Mouse (Mus musculus): ENCODE measurements around the gene Cep131.

The Cep131 gene

GRCm38 (mm10) chr11:120092817-120093591 is 6.4 kb upstream of the Cep131 start:
- DNase-seq, result no peak

DNA sequence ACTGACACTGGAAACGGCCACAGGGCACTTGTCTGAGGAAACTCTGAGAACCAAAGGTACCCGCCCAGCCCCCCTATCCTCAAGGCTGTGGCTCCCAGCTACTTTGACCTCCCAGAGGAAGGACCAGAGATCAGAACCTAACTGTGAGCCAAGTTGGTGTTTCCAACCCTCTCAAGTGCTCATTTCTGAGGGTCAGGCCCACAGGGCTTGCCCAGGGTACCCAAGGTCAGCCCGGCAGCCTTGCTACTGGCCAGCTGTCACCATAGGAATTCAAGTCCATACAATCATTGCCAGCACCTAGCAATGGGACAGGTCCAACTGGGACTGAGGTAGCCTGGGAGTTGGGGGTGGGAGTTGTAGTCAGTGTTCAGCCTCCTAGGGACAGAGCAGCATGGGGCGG is 4.0 kb upstream of the Cep131 start:
- no peak for DNase-seq

DNA sequence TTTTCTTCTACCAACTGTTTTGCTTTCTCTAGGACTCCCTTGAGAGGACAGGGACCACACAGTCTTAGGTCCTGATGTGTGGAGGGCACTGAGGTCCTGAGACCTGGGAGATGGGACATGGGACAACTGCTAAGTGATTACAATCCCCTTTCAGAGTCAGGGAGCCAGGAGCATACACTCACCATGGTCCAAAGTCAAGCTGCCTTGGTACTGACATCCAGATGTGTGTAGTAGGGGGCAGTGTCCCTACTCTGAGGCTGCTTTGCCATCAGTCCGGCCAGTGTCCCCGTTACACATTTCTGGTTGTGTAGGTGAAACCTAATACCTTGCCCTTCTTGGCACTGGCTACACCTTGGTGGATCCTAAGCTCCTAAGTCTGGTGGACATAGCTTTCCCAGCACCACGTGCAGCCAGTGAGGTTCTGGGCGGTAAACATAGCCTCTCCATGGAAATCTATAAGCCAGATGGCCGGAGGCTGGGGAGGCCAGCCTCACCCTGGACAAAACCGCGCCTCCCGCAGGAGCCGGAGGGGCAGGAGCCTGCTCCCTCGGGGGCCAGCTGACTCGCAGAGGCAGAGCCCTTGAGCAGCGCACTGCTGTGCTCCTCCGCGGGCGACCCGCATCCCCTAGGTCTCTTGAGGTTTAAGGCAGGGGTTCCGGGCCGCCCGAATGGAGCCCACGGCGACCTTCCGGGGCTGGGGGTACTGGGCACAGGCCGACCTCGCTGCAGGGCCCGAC is 568 bp downstream of the Cep131 start:
- peak in 1 of 2 experiments; percentile 22 for DNase-seq

- DNase-seq, result no peak
These were observed 6.3 kb downstream of the Cep131 start for GRCm38 (mm10) chr11:120080282-120080681.

GRCm38 (mm10) chr11:120076191-120076590 is 10.4 kb downstream of the Cep131 start:
- DNase-seq, result no peak

DNA sequence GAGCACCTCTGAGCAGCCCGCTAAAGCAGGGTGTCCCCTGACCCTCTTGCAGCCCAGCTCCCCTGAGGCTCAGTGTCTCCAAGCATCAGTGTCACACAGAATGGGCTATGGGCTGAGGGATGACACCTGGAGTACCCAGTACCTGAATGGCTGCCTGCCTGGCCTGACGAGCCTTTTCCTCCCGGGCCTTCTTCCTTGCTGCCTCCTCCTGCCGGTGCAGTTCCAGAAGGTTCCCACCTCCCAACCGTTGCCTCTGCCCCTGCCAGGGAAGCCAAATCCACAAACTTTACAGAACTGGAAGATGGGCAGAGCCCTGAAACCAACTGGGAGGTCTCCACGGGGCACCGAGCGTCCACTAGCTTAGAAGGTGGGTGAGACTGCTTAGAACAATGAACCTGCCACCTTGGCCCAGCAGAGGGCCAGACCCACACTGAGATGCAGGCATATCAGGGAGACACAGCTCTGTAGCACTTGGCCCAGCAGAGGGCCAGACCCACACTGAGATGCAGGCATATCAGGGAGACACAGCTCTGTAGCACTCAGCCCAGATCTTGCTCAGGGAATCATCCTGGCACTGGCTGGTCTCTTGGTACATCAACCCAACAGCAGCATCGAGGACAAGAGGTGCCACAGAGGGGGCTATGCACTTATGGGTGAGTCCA is 13.5 kb downstream of the Cep131 start:
- no peak for DNase-seq

GRCm38 (mm10) chr11:120071731-120072320 is 14.8 kb downstream of the Cep131 start:
- DNase-seq, result no peak

GRCm38 (mm10) chr11:120071065-120071464 is 15.6 kb downstream of the Cep131 start:
- no peak for DNase-seq

DNA sequence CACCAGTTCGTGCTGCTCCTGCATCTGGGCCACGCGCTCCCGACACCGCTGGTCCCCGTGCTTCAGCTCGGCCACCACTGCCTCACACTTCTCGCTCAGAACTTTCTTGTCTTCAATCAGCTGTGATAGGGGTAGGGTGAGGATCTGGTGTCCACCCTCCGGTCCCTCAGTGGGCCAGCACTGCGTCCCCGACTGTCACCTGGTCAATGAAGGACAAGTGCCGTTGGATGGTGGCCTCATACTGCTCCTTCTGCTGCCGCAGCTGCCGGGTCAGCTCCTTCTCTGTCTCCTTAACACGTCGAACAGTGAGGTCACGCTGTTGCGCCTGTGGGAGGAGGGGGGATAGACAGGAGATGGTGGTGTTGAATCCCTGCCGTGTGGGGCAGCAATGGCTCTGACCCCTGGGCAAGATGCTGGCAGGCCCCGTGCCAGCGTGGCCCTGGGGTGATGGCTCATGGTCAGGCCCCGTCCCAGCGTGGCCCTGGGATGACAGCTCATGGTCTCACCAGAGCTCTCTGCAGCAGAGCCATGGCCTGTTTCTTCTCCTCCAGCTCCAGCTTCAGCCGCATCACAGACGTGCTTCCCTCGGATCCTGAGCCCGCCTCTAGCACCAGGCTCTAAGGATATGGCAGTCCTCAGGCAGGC is 16.2 kb downstream of the Cep131 start:
- DNase-seq, result no peak

GRCm38 (mm10) chr11:120069261-120069660 is 17.4 kb downstream of the Cep131 start:
- DNase-seq, result no peak

GRCm38 (mm10) chr11:120067834-120068233 is 18.8 kb downstream of the Cep131 start:
- DNase-seq, result no peak

GRCm38 (mm10) chr11:120065291-120065690 is 21.3 kb downstream of the Cep131 start:
- peak; percentile 78 to 84 for DNase-seq

DNA sequence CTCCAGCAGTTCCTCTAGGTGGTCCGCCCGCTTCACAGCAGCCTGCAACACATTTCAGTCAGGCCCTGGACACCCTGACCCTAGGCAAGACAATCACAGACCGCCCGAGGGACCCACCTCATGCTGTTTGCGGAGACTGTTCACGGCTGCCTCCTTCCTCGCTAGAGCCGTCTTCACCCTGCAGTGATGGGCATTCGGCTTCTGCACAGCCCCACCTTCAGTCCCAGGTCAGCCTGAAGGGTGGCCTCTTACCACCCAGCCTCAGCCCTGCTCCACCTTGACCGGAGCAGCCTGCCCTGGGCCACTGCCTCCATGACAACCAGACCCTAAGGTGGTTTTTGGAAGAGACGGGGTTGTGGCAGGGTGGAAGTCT is 22.0 kb downstream of the Cep131 start:
- no peak for DNase-seq

- no peak for DNase-seq
These were observed 22.5 kb downstream of the Cep131 start for GRCm38 (mm10) chr11:120064006-120064667.

- no peak for DNase-seq
These were observed 23.3 kb downstream of the Cep131 start for GRCm38 (mm10) chr11:120063326-120063725.

DNA sequence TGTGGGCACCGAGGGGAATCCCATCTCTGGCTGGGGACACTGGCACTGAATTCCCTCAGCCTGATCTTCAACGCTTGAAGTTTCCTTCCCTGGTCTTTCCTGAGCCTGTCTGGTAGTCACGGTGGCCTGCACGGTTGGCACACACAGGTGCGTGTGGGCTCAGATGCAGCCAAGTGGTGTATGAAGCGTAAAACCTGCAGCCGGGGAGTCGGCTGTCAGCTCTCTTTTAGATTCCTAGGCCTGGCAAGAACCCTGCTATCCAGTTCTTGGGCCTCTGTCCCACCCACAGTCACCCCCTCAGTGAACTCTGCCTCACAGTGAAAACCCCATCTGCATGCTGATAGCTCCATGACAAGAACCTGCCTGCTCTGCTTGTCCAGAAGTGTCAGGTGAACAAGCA is 26.0 kb downstream of the Cep131 start:
- DNase-seq, result no peak

- no peak for DNase-seq
These were observed 30.5 kb downstream of the Cep131 start for GRCm38 (mm10) chr11:120055953-120056732.

- DNase-seq, result no peak
These were observed 32.8 kb downstream of the Cep131 start for GRCm38 (mm10) chr11:120053846-120054245.

DNA sequence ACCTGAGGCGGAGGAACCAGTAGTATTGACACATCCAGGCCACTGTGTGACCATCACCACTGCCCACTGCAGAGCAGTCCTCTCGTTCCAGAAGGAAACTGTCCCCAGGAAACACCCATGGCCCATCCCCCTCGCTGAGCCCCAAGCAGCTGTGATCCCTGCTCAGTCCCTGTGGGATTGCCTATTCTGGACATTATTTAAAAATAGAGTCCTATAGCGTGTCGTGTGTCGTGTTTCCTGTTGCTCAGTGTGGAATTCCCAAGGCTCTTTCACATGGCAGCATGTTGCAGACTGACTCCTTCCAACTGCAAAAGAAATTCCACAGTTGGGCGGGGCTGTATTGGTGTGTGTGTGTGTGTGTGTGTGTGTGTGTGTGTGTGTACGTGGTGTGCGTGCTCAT is 34.4 kb downstream of the Cep131 start:
- DNase-seq, result no peak

DNA sequence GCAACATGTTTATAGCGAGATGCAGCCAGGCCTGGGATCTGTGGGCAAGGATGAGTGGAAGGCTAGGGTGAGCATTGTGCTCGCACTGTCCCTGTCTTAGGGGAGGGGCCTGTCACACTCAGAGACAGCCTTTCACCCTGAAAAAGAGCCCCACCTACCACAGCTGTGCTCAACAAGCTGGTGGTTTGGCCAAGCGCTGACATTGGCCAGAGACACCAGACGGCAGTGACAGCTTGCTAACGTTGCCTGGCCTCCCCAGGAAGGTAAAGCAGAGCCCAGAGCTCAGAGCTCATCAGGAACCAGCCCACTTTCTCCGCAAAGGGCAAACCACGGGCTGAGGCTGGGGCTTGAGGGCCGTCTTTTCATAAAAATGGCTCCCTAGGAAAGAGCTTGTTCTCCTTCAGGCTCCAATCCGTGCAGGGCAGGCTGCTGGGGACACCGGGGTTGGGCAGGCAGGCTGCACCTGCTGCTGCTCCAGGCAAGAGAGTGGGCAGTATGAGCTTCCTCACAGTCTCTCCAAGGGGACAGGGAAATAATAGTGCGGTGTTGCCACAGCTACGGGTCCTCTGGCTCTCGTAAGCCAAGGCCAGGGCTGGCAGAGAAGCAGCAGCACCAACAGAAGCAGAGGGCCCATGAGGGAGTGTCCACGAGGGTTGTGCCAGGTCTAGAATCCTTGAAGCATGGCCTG is 35.4 kb downstream of the Cep131 start:
- DNase-seq, result no peak

- peak; percentile 43 to 68 for DNase-seq
These were observed 37.6 kb downstream of the Cep131 start for GRCm38 (mm10) chr11:120049067-120049466.

All from kidney, postnatal 25 days (tissue).